Mouse (Mus musculus) ES-E14 (cell line): ENCODE data around the gene Fgd2. TPM values are rescaled to one million over a fixed set of nuclear protein-coding genes. Genes with fewer than 3 reads are reported as not detected.

Experiments used
- DNase-seq: peaks from one replicate; pipeline ENCODE4 v3.0.0-alpha.2; 2013; ENCODE audit warnings: low read depth, low spot score
- H3K27ac ChIP-seq: 2 replicates; pipeline ENCODE4 v1.5.1; 2012; ENCODE audit warnings: low read depth, mild to moderate bottlenecking, low read length, moderate library complexity, mixed read lengths; ENCODE audit not compliant: poor library complexity, insufficient read depth, severe bottlenecking
- H3K36me3 ChIP-seq: 2 replicates; pipeline ENCODE4 v1.6.1; 2012; ENCODE audit warnings: mild to moderate bottlenecking, low read length, moderate library complexity, mixed read lengths; ENCODE audit not compliant: control insufficient read depth, poor library complexity, insufficient read depth, severe bottlenecking
- H3K4me1 ChIP-seq, 2 experiments: fragments of 150-350 bp in 1 of 2; sonication (generic) in 1 of 2; 2 replicates each; pipeline ENCODE4 v1.6.1; 2012; ENCODE audit warnings: low read length in 2 of 2, mild to moderate bottlenecking in 1 of 2, mixed read lengths in 1 of 2; ENCODE audit not compliant: control insufficient read depth in 2 of 2, insufficient read depth in 2 of 2, poor library complexity in 1 of 2
- H3K4me3 ChIP-seq, 2 experiments: fragments of 150-350 bp in 1 of 2; sonication (generic) in 1 of 2; 2 replicates each; pipeline ENCODE4 v1.5.1; 2012; ENCODE audit warnings: low read length in 2 of 2, low read depth in 1 of 2, mild to moderate bottlenecking in 1 of 2, mixed read lengths in 1 of 2; ENCODE audit not compliant: insufficient read depth in 1 of 2, poor library complexity in 1 of 2, severe bottlenecking in 1 of 2
- H3K9ac ChIP-seq: 2 replicates; pipeline ENCODE4 v1.6.1; 2012; ENCODE audit warnings: low read depth, mild to moderate bottlenecking, low read length, mixed read lengths; ENCODE audit not compliant: poor library complexity, insufficient read depth, severe bottlenecking
- H3K9me3 ChIP-seq: fragments of 150-350 bp; sonication (generic); 2 replicates; pipeline ENCODE4 v1.6.1; 2012; ENCODE audit warnings: low read depth, mild to moderate bottlenecking, low read length; ENCODE audit not compliant: control insufficient read depth, insufficient read depth
- CHD2 ChIP-seq: IDR thresholded peaks from 2 replicates; pipeline ENCODE4 v1.6.1; 2014; ENCODE audit warnings: mild to moderate bottlenecking, low read depth, low read length, inconsistent platforms
- HCFC1 ChIP-seq: IDR thresholded peaks from 2 replicates; pipeline ENCODE4 v1.6.1; 2012; ENCODE audit warnings: low read length, inconsistent platforms, borderline replicate concordance; ENCODE audit not compliant: insufficient read depth
- MAFK ChIP-seq: IDR thresholded peaks from 2 replicates; pipeline ENCODE4 v1.6.1; 2014; ENCODE audit warnings: mild to moderate bottlenecking, low read depth, low read length, inconsistent platforms; ENCODE audit not compliant: insufficient read depth
- ZC3H11A ChIP-seq: IDR thresholded peaks from 2 replicates; pipeline ENCODE4 v1.6.1; 2012; ENCODE audit warnings: low read depth, mild to moderate bottlenecking, inconsistent platforms, low read length, borderline replicate concordance
- ZNF384 ChIP-seq: IDR thresholded peaks from 2 replicates; pipeline ENCODE4 v1.6.1; 2012; ENCODE audit warnings: low read depth, low read length, inconsistent platforms
- in situ Hi-C, 2 experiments: fragments of 600-800 bp; cut with MboI; formaldehyde crosslinking; loops; one replicate each; pipeline ENCODE4 v1.15.1; 2025; ENCODE audit warnings: low sequenced_read_pairs in 2 of 2, inconsistent platforms in 1 of 2; ENCODE audit not compliant: unreplicated experiment in 2 of 2
- total RNA-seq: library from RNA; depleted of rRNA; stranded (reverse); fragments of 300-350 nt; gene quantifications from 2 replicates; pipeline ENCODE4 v1.2.3, GENCODE M21; 2012

The Fgd2 gene
- total RNA-seq, 1 experiment = 1.9 TPM

- no peak overlapping the region for H3K4me3 ChIP-seq
- no peak for DNase-seq
- no peak overlapping the region for H3K9ac ChIP-seq
- H3K4me1 ChIP-seq = peaks cover 0 to 8% of the 10 kb centered on the region in 2 experiments; a peak in 1 of 4 replicates
- no peaks in the 10 kb centered on the region for H3K9me3 ChIP-seq
- no peaks in the 10 kb centered on the region for H3K36me3 ChIP-seq
- TF ChIP-seq ZNF384 (no peak), ZC3H11A (no peak), MAFK (no peak), HCFC1 (no peak), CHD2 (no peak)
- no peak overlapping the region for H3K27ac ChIP-seq
- in situ Hi-C loops = no loop called here
Measured at GRCm38 (mm10) chr17:29361982-29362691, 1.4 kb downstream of the Fgd2 start.

GRCm38 (mm10) chr17:29363109-29363508 lies 2.4 kb downstream of the Fgd2 start:
- Histone ChIP-seq H3K27ac (no peak overlapping the region), H3K4me1 (peaks cover 0 to 12% of the 10 kb centered on the region in 2 experiments; a peak in 1 of 4 replicates), H3K4me3 (no peak overlapping the region), H3K9ac (no peak overlapping the region), H3K36me3 (no peaks in the 10 kb centered on the region), H3K9me3 (no peaks in the 10 kb centered on the region)
- in situ Hi-C loops = no loop called here
- no peak for TF ChIP-seq MAFK
- no peak for TF ChIP-seq CHD2
- no peak for TF ChIP-seq ZNF384
- no peak for TF ChIP-seq HCFC1
- TF ChIP-seq ZC3H11A = no peak
- no peak for DNase-seq

GRCm38 (mm10) chr17:29365105-29365621 lies 4.4 kb downstream of the Fgd2 start:
- H3K9me3 ChIP-seq = no peaks in the 10 kb centered on the region
- no peak for DNase-seq
- in situ Hi-C loops = no loop called here
- peaks cover 0 to 19% of the 10 kb centered on the region in 2 experiments; a peak in 1 of 4 replicates for H3K4me1 ChIP-seq
- H3K4me3 ChIP-seq = no peak overlapping the region
- no peak overlapping the region for H3K9ac ChIP-seq
- no peak for TF ChIP-seq MAFK
- no peak for TF ChIP-seq CHD2
- no peak for TF ChIP-seq ZNF384
- TF ChIP-seq ZC3H11A = no peak
- TF ChIP-seq HCFC1 = no peak
- H3K27ac ChIP-seq = no peak overlapping the region
- no peaks in the 10 kb centered on the region for H3K36me3 ChIP-seq

- peaks cover 0 to 11% of the 10 kb centered on the region in 2 experiments; a peak in 1 of 4 replicates for H3K4me1 ChIP-seq
- H3K9me3 ChIP-seq = no peaks in the 10 kb centered on the region
- no peak overlapping the region for H3K27ac ChIP-seq
- TF ChIP-seq CHD2 = no peak
- no peak for TF ChIP-seq MAFK
- no peak for TF ChIP-seq ZC3H11A
- TF ChIP-seq ZNF384 = no peak
- TF ChIP-seq HCFC1 = no peak
- in situ Hi-C loops = no loop called here
- H3K9ac ChIP-seq = no peak overlapping the region
- H3K4me3 ChIP-seq = no peak overlapping the region
- no peaks in the 10 kb centered on the region for H3K36me3 ChIP-seq
- DNase-seq = no peak
Measured at GRCm38 (mm10) chr17:29368726-29369125, 8.0 kb downstream of the Fgd2 start.
